Mouse (Mus musculus): ENCODE data around the gene Frmd8.

GRCm38 (mm10) chr19:5839317-5840085 lies 35.6 kb downstream of the Frmd8 start:
- TF ChIP-seq CTCF (IDR thresholded peaks at IDR 0.05; ENCODE audit: borderline replicate concordance, extremely low read depth, insufficient read depth, insufficient read length): no peak
- no peak for TF ChIP-seq POLR2A (IDR thresholded peaks at IDR 0.05; ENCODE audit: borderline replicate concordance, extremely low read depth, insufficient read depth, insufficient read length, poor library complexity, severe bottlenecking)
